Mouse (Mus musculus) CH12.LX (cell line): ENCODE results near the gene Afap1. TPM values are rescaled to one million over a fixed set of nuclear protein-coding genes. Genes with fewer than 3 reads are reported as not detected.

Experiments
- DNase-seq: peaks from one replicate; pipeline ENCODE4 v3.0.0-alpha.2; 2013; ENCODE audit errors: extremely low read depth
- H3K27ac ChIP-seq: 2 replicates; pipeline ENCODE4 v1.5.1; 2012; ENCODE audit warnings: low read depth, mild to moderate bottlenecking, control low read depth, moderate library complexity; ENCODE audit not compliant: insufficient read depth
- H3K27me3 ChIP-seq: replicated peaks from 2 replicates; pipeline ENCODE3; 2012; ENCODE audit warnings: inconsistent platforms
- H3K36me3 ChIP-seq, 2 experiments: replicated peaks in 1 of 2; 2 replicates each; pipeline versions ENCODE3 to v1.6.1; 2012; ENCODE audit warnings: inconsistent platforms in 1 of 2, low read length in 1 of 2, mild to moderate bottlenecking in 1 of 2, mixed read lengths in 1 of 2, moderate library complexity in 1 of 2; ENCODE audit not compliant: control insufficient read depth in 1 of 2, insufficient read depth in 1 of 2
- H3K4me1 ChIP-seq, 2 experiments: 2 replicates each; pipeline ENCODE4 v1.6.1; 2012; ENCODE audit warnings: inconsistent platforms in 1 of 2, moderate library complexity in 1 of 2; ENCODE audit not compliant: insufficient read depth in 2 of 2, control insufficient read depth in 1 of 2
- H3K4me2 ChIP-seq: 2 replicates; pipeline ENCODE4 v1.6.1; 2012; ENCODE audit warnings: low read depth, mild to moderate bottlenecking, control low read depth; ENCODE audit not compliant: poor library complexity, insufficient read depth, severe bottlenecking
- H3K4me3 ChIP-seq, 3 experiments: fragments of 150-350 bp in 1 of 3; sonication (generic) in 1 of 3; replicated peaks in 1 of 3; 2 replicates each; pipeline versions ENCODE3 to v1.5.1; 2011 to 2012; ENCODE audit warnings: low read depth in 2 of 3, low read length in 2 of 3, mild to moderate bottlenecking in 2 of 3, moderate library complexity in 2 of 3, control low read depth in 1 of 3, improper control_type of control experiment in 1 of 3, inconsistent platforms in 1 of 3, mixed read lengths in 1 of 3; ENCODE audit not compliant: poor library complexity in 1 of 3
- H3K79me2 ChIP-seq: replicated peaks from 2 replicates; pipeline ENCODE4 v1.6.1; 2012; ENCODE audit warnings: mild to moderate bottlenecking, moderate library complexity; ENCODE audit not compliant: control insufficient read depth, poor library complexity, insufficient read depth, severe bottlenecking; ENCODE audit errors: extremely low read depth
- H3K9ac ChIP-seq: 2 replicates; pipeline ENCODE4 v1.6.1; 2012; ENCODE audit warnings: low read depth, mild to moderate bottlenecking, control low read depth, moderate library complexity; ENCODE audit not compliant: insufficient read depth
- H3K9me3 ChIP-seq: replicated peaks from 2 replicates; pipeline ENCODE3; 2012; ENCODE audit warnings: low read length, inconsistent platforms, mixed read lengths
- BHLHE40 ChIP-seq: IDR thresholded peaks from 2 replicates; pipeline ENCODE4 v1.6.1; 2011; ENCODE audit warnings: mild to moderate bottlenecking, low read depth, low read length, improper control_type of control experiment
- CTCF ChIP-seq, 2 experiments: IDR thresholded peaks in 1 of 2; conservative IDR thresholded peaks in 1 of 2; 2 replicates each; pipeline ENCODE4 v1.5.1; 2011 to 2012; ENCODE audit warnings: low read depth in 2 of 2, low read length in 2 of 2, improper control_type of control experiment in 1 of 2, inconsistent platforms in 1 of 2, mild to moderate bottlenecking in 1 of 2, moderate library complexity in 1 of 2
- JUND ChIP-seq: conservative IDR thresholded peaks from 2 replicates; pipeline ENCODE4 v1.6.1; 2011; ENCODE audit warnings: low read depth, low read length, improper control_type of control experiment
- MAX ChIP-seq: IDR thresholded peaks from 2 replicates; pipeline ENCODE4 v1.6.1; 2011; ENCODE audit warnings: low read length, improper control_type of control experiment
- MAZ ChIP-seq: IDR thresholded peaks from 2 replicates; pipeline ENCODE4 v1.6.1; 2012; ENCODE audit warnings: low read depth, mild to moderate bottlenecking, inconsistent platforms, low read length, improper control_type of control experiment, moderate library complexity
- MXI1 ChIP-seq: IDR thresholded peaks from 2 replicates; pipeline ENCODE4 v1.6.1; 2011; ENCODE audit warnings: mild to moderate bottlenecking, low read depth, low read length, improper control_type of control experiment
- SIN3A ChIP-seq: IDR thresholded peaks from 2 replicates; pipeline ENCODE4 v1.6.1; 2012; ENCODE audit warnings: low read length, improper control_type of control experiment, inconsistent platforms
- TBP ChIP-seq: conservative IDR thresholded peaks from 2 replicates; pipeline ENCODE4 v1.6.1; 2011; ENCODE audit warnings: low read depth, low read length, improper control_type of control experiment
- ZC3H11A ChIP-seq: IDR thresholded peaks from 2 replicates; pipeline ENCODE4 v1.6.1; 2012; ENCODE audit warnings: low read depth, mild to moderate bottlenecking, inconsistent platforms, low read length, improper control_type of control experiment
- ZMIZ1 ChIP-seq: IDR thresholded peaks from 2 replicates; pipeline ENCODE4 v1.6.1; 2012; ENCODE audit warnings: low read depth, mild to moderate bottlenecking, inconsistent platforms, low read length, improper control_type of control experiment
- ZNF384 ChIP-seq: IDR thresholded peaks from 2 replicates; pipeline ENCODE4 v1.6.1; 2012; ENCODE audit warnings: low read depth, low read length, improper control_type of control experiment, inconsistent platforms
- dilution Hi-C: fragments of 300-500 bp; cut with MboI; formaldehyde crosslinking; loops from 2 replicates; pipeline ENCODE4 v1.14.3; 2020; ENCODE audit warnings: low sequenced_read_pairs; ENCODE audit not compliant: extremely low pct_unique_long_range_greater_than_20kb, extremely low pct_ligation_motif_present
- in situ Hi-C: fragments of 300-500 bp; cut with MboI; formaldehyde crosslinking; loops from 3 replicates; pipeline ENCODE4 v1.14.3; 2019; ENCODE audit warnings: low sequenced_read_pairs, low pct_ligation_motif_present, low pct_unique_long_range_greater_than_20kb, mixed read lengths
- polyA plus RNA-seq: library from polyadenylated mRNA; unstranded; fragments of >175 nt; gene quantifications from 2 replicates; pipeline ENCODE4 v1.2.1, GENCODE M21; 2012; ENCODE audit warnings: low read depth; ENCODE audit not compliant: insufficient read length
- total RNA-seq, 2 experiments: library from RNA; depleted of rRNA; stranded (reverse); fragments of 300-350 nt in 1 of 2; fragments of >200 nt in 1 of 2; gene quantifications; 2 replicates each; pipeline ENCODE4 v1.2.3; 2012 to 2014

The Afap1 gene
- total and polyA plus RNA-seq, 3 experiments = 0.32 to 4.0 (median 0.86) TPM

DNA sequence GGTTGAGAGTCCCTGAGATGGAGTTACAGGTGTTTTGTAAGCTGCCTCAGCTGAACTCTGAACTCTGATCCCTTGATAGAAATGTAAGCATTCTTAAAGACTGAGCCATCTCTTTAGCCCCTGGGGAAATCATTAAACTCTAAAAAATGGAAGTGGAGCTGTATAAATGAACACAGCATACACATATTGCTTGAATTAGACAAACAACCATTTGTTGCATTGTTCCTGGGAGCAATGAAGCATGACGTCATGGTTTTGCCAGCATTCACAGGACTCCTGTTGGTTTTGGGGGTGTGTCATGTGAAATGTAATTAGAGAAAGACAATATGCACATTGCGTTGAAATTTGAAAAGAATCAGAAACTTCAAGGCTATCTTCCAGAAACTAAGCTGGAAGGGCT is 3.5 kb upstream of the Afap1 start:
- Histone ChIP-seq H3K9me3 (no peaks in the 10 kb centered on the region), H3K36me3 (no peaks in the 10 kb centered on the region), H3K4me3 (no peak overlapping the region), H3K4me2 (no peak overlapping the region), H3K9ac (no peak overlapping the region), H3K79me2 (no peaks in the 10 kb centered on the region), H3K27me3 (peaks cover 28% of the 10 kb centered on the region), H3K4me1 (peaks cover 15 to 19% of the 10 kb centered on the region in 2 experiments), H3K27ac (no peak overlapping the region)
- dilution Hi-C loops = no loop called here
- TF ChIP-seq MAX (no peak), BHLHE40 (no peak), ZMIZ1 (no peak), ZNF384 (no peak)
- in situ Hi-C loops = loop anchor here (5.0 to 25.0 kb wide), 2 partner anchors 83 to 498 kb away; partner anchors contain the start of gene Sorcs2
- no peak for DNase-seq

DNA sequence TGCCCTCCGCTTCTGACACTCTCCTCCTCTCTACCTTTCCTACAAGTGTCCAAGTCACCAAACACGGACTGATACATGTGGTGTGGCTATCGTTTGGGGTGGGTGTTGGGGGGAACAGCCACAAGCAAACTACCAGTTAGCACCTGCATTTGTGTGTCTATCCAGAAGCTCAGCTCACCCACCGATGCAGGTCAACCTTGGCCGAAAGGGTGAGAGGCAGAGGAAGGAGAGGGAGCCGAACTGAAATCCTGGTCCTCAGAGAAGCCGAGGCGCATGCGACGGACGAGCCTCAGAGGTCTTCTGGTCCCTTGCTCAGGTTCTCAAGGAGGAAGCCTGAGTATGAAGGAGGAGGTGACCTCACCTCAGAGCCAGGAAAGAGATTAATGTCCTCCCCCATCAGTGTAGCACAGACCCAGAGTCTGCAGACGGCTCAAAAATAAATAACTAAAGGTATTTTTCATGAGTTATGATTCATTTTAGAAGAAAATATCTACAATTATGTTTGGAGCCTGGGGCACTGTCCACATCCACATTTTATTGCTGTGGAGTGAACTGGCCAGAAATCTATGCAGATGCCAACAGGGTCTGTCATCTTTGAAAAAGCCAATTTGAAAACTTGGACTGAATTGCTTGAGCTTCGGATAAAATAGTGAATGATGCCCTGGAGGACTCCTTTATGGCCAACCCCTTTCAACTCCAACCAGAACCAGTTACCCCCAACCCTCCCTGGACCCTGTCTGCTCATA is 2.0 kb upstream of the Afap1 start:
- dilution Hi-C loops = no loop called here

GRCm38 (mm10) chr5:35892363-35892762 is 756 bp upstream of the Afap1 start:
- no peaks in the 10 kb centered on the region for H3K79me2 ChIP-seq
- no peak for DNase-seq
- H3K9ac ChIP-seq = no peak overlapping the region
- H3K36me3 ChIP-seq = no peaks in the 10 kb centered on the region
- H3K27ac ChIP-seq = no peak overlapping the region
- H3K4me1 ChIP-seq = peaks cover 17 to 24% of the 10 kb centered on the region in 2 experiments
- no peak overlapping the region for H3K4me3 ChIP-seq
- peaks cover 25% of the 10 kb centered on the region for H3K27me3 ChIP-seq
- dilution Hi-C loops = no loop called here
- H3K4me2 ChIP-seq = 0 out of 2 replicates have a peak overlapping the region, but pooled peaks have one; percentile 82
- TF ChIP-seq BHLHE40 = no peak
- TF ChIP-seq SIN3A = no peak
- no peak for TF ChIP-seq MXI1
- TF ChIP-seq MAZ = no peak
- no peak for TF ChIP-seq CTCF (conservative IDR thresholded peaks at IDR 0.05 in 1 of 2, IDR thresholded peaks at IDR 0.05 in 1 of 2; ENCODE audit: low read depth in 2 of 2, low read length in 2 of 2)
- in situ Hi-C loops = loop anchor here (25.0 kb wide), 1 partner anchor 495 kb away; the partner anchor contains the start of gene Sorcs2
- no peaks in the 10 kb centered on the region for H3K9me3 ChIP-seq

More for the DNA sequence above, 2.0 kb upstream of the Afap1 start:
- H3K79me2 ChIP-seq = no peaks in the 10 kb centered on the region
- H3K4me3 ChIP-seq = no peak overlapping the region
- no peaks in the 10 kb centered on the region for H3K36me3 ChIP-seq
- no peak for DNase-seq
- H3K27me3 ChIP-seq = peaks cover 25% of the 10 kb centered on the region
- no peak overlapping the region for H3K4me2 ChIP-seq
- in situ Hi-C loops = loop anchor here (25.0 kb wide), 1 partner anchor 496 kb away; the partner anchor contains the start of gene Sorcs2
- peaks cover 11 to 15% of the 10 kb centered on the region in 2 experiments for H3K4me1 ChIP-seq
- H3K9ac ChIP-seq = no peak overlapping the region
- TF ChIP-seq ZC3H11A = no peak
- no peak for TF ChIP-seq TBP
- no peak for TF ChIP-seq SIN3A
- TF ChIP-seq ZNF384 = no peak
- no peak for TF ChIP-seq JUND
- no peak overlapping the region for H3K27ac ChIP-seq
- no peaks in the 10 kb centered on the region for H3K9me3 ChIP-seq
